Mouse (Mus musculus) liver, embryonic 14.5 days (tissue): ENCODE data around the gene Ccdc190. TPM values are rescaled to one million over a fixed set of nuclear protein-coding genes. Genes with fewer than 3 reads are reported as not detected.

Experiments
- ATAC-seq: fragments of 200-750 bp; cut with Nextera tagmentation; 2 replicates; pipeline ENCODE4 v1.8.0; 2017; ENCODE audit warnings: moderate number of reproducible peaks, mild to moderate bottlenecking, moderate library complexity; ENCODE audit not compliant: insufficient read depth
- DNase-seq, 3 experiments: peaks; one replicate each; pipeline ENCODE4 v3.0.0-alpha.2; 2012 to 2013; ENCODE audit warnings: low read depth in 3 of 3, low spot score in 3 of 3
- H3K27ac ChIP-seq: fragments of 300-500 bp; sonication (generic); 2 replicates; pipeline ENCODE4 v1.5.1; 2014; ENCODE audit warnings: moderate library complexity, mild to moderate bottlenecking, control low read depth, inconsistent platforms
- H3K27me3 ChIP-seq: fragments of 300-500 bp; sonication (generic); 2 replicates; pipeline ENCODE4 v1.6.1; 2014; ENCODE audit warnings: mild to moderate bottlenecking, low read length, moderate library complexity; ENCODE audit not compliant: control insufficient read depth, insufficient read depth
- H3K36me3 ChIP-seq: fragments of 300-500 bp; sonication (generic); replicated peaks from 2 replicates; pipeline ENCODE4 v1.6.1; 2014; ENCODE audit warnings: low read depth; ENCODE audit not compliant: control insufficient read depth, insufficient read depth
- H3K4me1 ChIP-seq, 2 experiments: fragments of 200-500 bp in 1 of 2; fragments of 300-500 bp in 1 of 2; sonication (generic) in 1 of 2; replicated peaks; 2 replicates each; pipeline ENCODE4 v1.6.1; 2012 to 2014; ENCODE audit warnings: antibody characterized with exemption in 1 of 2, inconsistent platforms in 1 of 2, low read length in 1 of 2; ENCODE audit not compliant: control insufficient read depth in 2 of 2, insufficient read depth in 2 of 2
- H3K4me2 ChIP-seq: fragments of 300-500 bp; sonication (generic); 2 replicates; pipeline ENCODE4 v1.6.1; 2014; ENCODE audit warnings: low read depth, mild to moderate bottlenecking, control low read depth, moderate library complexity
- H3K4me3 ChIP-seq, 2 experiments: fragments of 200-500 bp in 1 of 2; fragments of 300-500 bp in 1 of 2; sonication (generic) in 1 of 2; 2 replicates each; pipeline ENCODE4 v1.5.1; 2012 to 2014; ENCODE audit warnings: low read depth in 2 of 2, low read length in 2 of 2, mild to moderate bottlenecking in 2 of 2, control low read depth in 1 of 2, inconsistent platforms in 1 of 2, moderate library complexity in 1 of 2; ENCODE audit not compliant: insufficient read depth in 1 of 2
- H3K9ac ChIP-seq: fragments of 300-500 bp; sonication (generic); replicated peaks from 2 replicates; pipeline ENCODE4 v1.6.1; 2014; ENCODE audit warnings: mild to moderate bottlenecking, control low read depth, moderate library complexity
- H3K9me3 ChIP-seq: fragments of 300-500 bp; sonication (generic); 2 replicates; pipeline ENCODE4 v1.6.1; 2016; ENCODE audit warnings: low read length, mixed read lengths; ENCODE audit not compliant: control insufficient read depth
- CTCF ChIP-seq: IDR thresholded peaks from 2 replicates; pipeline ENCODE4 v1.5.1; 2016; ENCODE audit warnings: antibody characterized with exemption, low read depth, control low read depth
- EP300 ChIP-seq: IDR thresholded peaks from 2 replicates; pipeline ENCODE4 v1.6.1; 2016; ENCODE audit warnings: antibody characterized with exemption, low read depth
- WGBS: fragments of 180-500 bp; shearing (Covaris S2); extraction: QIAGEN DNeasy Blood & Tissue Kit; methylation state at CpG from one replicate; pipeline ENCODE4 v1.1.7; 2014; ENCODE audit not compliant: insufficient replicate concordance; 5-methylcytosine and 5-hydroxymethylcytosine counted together
- polyA plus RNA-seq, 2 experiments: library from polyadenylated mRNA; depleted of rRNA in 1 of 2; stranded (reverse) in 1 of 2; unstranded in 1 of 2; fragments of >200 nt; fragmentation: Nextera tagmentation in 1 of 2; extraction: Ambion mirVana in 1 of 2; gene quantifications; 2 replicates each; pipeline versions ENCODE4 v1.2.1 to v1.2.3; 2012 to 2014

Gene Ccdc190
- polyA plus RNA-seq, 2 experiments, result not detected

DNA sequence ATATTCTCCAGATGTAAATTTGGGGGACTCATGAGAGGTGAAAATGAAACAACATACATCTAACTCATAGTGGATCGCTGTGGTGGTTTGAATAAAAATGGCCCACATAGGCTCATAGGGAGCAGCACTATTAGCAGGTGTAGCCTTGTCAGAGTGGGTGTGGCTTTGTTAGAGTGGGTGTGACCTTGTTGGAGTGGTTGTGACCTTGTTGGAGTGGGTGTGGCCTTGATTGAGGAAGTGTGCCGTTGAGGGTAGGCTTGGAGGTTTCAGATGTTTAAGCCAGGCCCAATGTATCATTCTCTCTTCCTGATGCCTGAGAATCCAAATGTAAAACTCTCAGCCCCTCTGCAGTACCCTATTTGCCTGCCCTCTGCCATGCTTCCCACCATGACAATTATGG, 34.5 kb upstream of the Ccdc190 start:
- no peak for TF ChIP-seq CTCF
- no peak for TF ChIP-seq EP300
- no peaks in the 10 kb centered on the region for H3K9me3 ChIP-seq
- no peak overlapping the region for H3K9ac ChIP-seq
- 60% methylated on average over 2 of the region's 2 CpGs for WGBS
- DNase-seq (no peak), ATAC-seq (no peak)
- H3K27me3 ChIP-seq, result no peaks in the 10 kb centered on the region
- H3K27ac ChIP-seq, result no peak overlapping the region
- no peaks in the 10 kb centered on the region for H3K4me1 ChIP-seq
- H3K4me2 ChIP-seq, result no peak overlapping the region
- H3K36me3 ChIP-seq, result no peaks in the 10 kb centered on the region
- no peak overlapping the region for H3K4me3 ChIP-seq

DNA sequence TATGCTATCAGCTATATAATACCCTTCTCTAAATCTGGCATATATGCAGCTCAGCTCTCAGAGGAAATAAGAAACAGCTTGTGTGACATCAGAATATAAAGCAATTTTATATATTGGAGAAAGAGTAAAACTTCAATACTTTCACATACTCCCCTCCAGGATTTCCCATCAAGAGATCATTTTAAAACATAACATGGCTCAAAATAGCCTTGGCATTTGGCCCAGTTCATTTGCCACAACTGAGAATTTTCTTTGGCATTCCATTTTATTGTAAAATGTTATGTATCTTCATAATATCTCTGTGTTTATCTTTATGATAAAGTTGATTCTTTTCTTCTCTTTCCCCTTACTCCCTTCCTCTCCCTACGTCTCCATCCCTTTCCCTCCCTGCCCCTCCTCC, 32.8 kb upstream of the Ccdc190 start:
- TF ChIP-seq EP300 (no peak), CTCF (no peak)
- Histone ChIP-seq H3K27ac (no peak overlapping the region), H3K36me3 (no peaks in the 10 kb centered on the region), H3K9me3 (no peaks in the 10 kb centered on the region), H3K27me3 (no peaks in the 10 kb centered on the region), H3K4me2 (no peak overlapping the region), H3K4me3 (no peak overlapping the region), H3K9ac (no peak overlapping the region), H3K4me1 (no peaks in the 10 kb centered on the region)
- 38% methylated on average over 1 of the region's 1 CpGs for WGBS
- no peak for ATAC-seq
- DNase-seq, result no peak

DNA sequence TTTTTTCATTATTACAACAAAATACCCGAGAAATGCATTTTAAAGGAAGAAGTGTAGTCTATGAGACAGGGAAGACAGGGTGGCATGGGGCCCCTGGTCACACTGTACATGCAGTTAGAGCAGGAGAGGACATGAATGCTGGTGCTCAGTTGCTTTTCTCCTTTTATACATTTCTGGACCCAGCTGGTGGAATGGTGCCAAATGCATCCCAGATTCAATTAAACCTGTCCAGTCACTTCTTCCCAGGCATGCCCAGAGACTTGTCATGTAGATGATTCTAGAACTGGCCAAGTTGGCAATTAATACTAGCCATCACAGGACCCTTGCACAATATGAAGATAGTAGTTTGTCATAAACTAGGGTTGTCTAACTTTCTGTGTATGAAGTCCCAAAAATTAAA, 30.5 kb upstream of the Ccdc190 start:
- H3K4me1 ChIP-seq, result no peaks in the 10 kb centered on the region
- no peak overlapping the region for H3K4me2 ChIP-seq
- no peak overlapping the region for H3K27ac ChIP-seq
- H3K36me3 ChIP-seq, result no peaks in the 10 kb centered on the region
- ATAC-seq (no peak), DNase-seq (no peak)
- no peak overlapping the region for H3K9ac ChIP-seq
- TF ChIP-seq EP300 (no peak), CTCF (no peak)
- no peaks in the 10 kb centered on the region for H3K9me3 ChIP-seq
- WGBS, result 21% methylated on average over 1 of the region's 1 CpGs
- no peaks in the 10 kb centered on the region for H3K27me3 ChIP-seq
- H3K4me3 ChIP-seq, result no peak overlapping the region

DNA sequence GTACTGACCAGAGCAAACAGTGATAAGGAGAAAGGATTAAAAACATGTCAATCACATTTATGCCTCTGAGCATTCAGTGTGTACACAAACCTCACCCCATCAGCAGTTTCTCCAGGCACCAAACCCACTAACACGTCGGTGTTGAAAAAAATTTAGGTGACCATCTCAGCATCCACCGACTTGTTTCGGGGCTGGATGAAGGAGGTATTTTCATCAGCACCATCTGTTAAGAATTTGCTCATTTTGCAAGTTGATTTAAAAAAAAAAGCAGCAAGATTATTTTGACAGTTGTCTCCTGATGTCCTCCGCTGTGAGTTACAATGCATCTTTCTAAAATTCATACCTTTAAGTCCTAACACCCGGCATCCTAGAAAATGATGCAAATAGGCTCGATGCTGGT, 29.8 kb upstream of the Ccdc190 start:
- 65% methylated on average over 7 of the region's 7 CpGs for WGBS
- H3K36me3 ChIP-seq, result no peaks in the 10 kb centered on the region
- DNase-seq, result no peak

DNA sequence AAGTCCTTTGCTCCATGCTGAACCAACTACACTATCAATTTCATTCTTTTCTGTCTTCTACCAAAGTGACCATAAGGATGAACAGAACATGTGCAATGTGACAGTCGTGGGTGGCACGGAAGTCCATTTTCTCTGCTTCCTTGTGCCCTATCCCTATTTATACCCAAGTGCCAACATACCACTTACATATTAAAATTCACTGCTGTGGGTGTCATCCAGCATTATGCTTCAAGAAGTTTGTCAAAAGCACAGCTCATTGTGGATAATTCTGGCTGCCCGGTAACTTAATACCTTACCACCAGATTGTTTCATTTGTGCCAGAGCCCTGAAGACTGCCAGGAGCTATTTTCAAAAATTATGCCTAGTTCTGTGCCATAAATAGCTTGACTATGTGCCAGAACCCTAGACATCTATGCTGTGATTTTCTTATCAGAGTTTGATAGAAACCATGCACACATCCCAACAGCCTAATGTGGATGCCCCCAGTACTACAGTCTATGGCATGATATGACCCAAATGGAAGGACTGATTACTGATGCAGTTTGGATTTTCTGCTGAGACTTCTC, 27.6 kb upstream of the Ccdc190 start:
- no peaks in the 10 kb centered on the region for H3K9me3 ChIP-seq
- WGBS, result 57% methylated on average over 3 of the region's 3 CpGs
- no peak for TF ChIP-seq EP300
- no peak for TF ChIP-seq CTCF

More for the DNA sequence above, 29.8 kb upstream of the Ccdc190 start:
- H3K27ac ChIP-seq, result no peak overlapping the region
- no peak overlapping the region for H3K4me3 ChIP-seq
- H3K27me3 ChIP-seq, result no peaks in the 10 kb centered on the region
- no peaks in the 10 kb centered on the region for H3K4me1 ChIP-seq
- TF ChIP-seq EP300 (no peak), CTCF (no peak)
- ATAC-seq, result no peak
- no peak overlapping the region for H3K9ac ChIP-seq
- no peak overlapping the region for H3K4me2 ChIP-seq
- no peaks in the 10 kb centered on the region for H3K9me3 ChIP-seq

More for the DNA sequence above, 27.6 kb upstream of the Ccdc190 start:
- Histone ChIP-seq H3K4me3 (no peak overlapping the region), H3K4me1 (no peaks in the 10 kb centered on the region), H3K27me3 (no peaks in the 10 kb centered on the region), H3K9ac (no peak overlapping the region), H3K27ac (no peak overlapping the region), H3K4me2 (no peak overlapping the region), H3K36me3 (no peaks in the 10 kb centered on the region)
- ATAC-seq, result no peak
- no peak for DNase-seq
